Mouse (Mus musculus): ENCODE measurements around the gene Hexim1.

Hexim1 gene

GRCm38 (mm10) chr11:103116008-103116818 lies at the start of gene Hexim1:
Gene Hexim1 (plus strand): TSS chr11:103116231.
- DNase-seq, result peak; percentile 100

- DNase-seq, result peak in 1 of 2 experiments; percentile 35
Measured at GRCm38 (mm10) chr11:103067051-103067361, 49.0 kb upstream of the Hexim1 start.

- peak; percentile 81 to 85 for DNase-seq
Measured at GRCm38 (mm10) chr11:103067457-103068001, 48.5 kb upstream of the Hexim1 start.

GRCm38 (mm10) chr11:103068272-103068671 lies 47.8 kb upstream of the Hexim1 start:
- no peak for DNase-seq

- no peak for DNase-seq
Measured at GRCm38 (mm10) chr11:103068884-103069283, 47.1 kb upstream of the Hexim1 start.

- DNase-seq, result no peak
Measured at GRCm38 (mm10) chr11:103069731-103070130, 46.3 kb upstream of the Hexim1 start.

GRCm38 (mm10) chr11:103070322-103070880 lies 45.6 kb upstream of the Hexim1 start:
- no peak for DNase-seq

- no peak for DNase-seq
Measured at GRCm38 (mm10) chr11:103073671-103074070, 42.4 kb upstream of the Hexim1 start.

- DNase-seq, result no peak
Measured at GRCm38 (mm10) chr11:103074121-103074650, 41.8 kb upstream of the Hexim1 start.

GRCm38 (mm10) chr11:103074796-103075323 lies 41.2 kb upstream of the Hexim1 start:
- peak in 1 of 2 experiments; percentile 67 for DNase-seq

GRCm38 (mm10) chr11:103076010-103076409 lies 40.0 kb upstream of the Hexim1 start:
- DNase-seq, result no peak

- DNase-seq, result no peak
Measured at GRCm38 (mm10) chr11:103076581-103076980, 39.5 kb upstream of the Hexim1 start.

- no peak for DNase-seq
Measured at GRCm38 (mm10) chr11:103078131-103078530, 37.9 kb upstream of the Hexim1 start.

- DNase-seq, result no peak
Measured at GRCm38 (mm10) chr11:103080323-103081091, 35.5 kb upstream of the Hexim1 start.

- DNase-seq, result no peak
Measured at GRCm38 (mm10) chr11:103081631-103082030, 34.4 kb upstream of the Hexim1 start.

GRCm38 (mm10) chr11:103093306-103093705 lies 22.7 kb upstream of the Hexim1 start:
- no peak for DNase-seq

GRCm38 (mm10) chr11:103093862-103094833 lies 21.9 kb upstream of the Hexim1 start:
- DNase-seq, result peak in 1 of 2 experiments; percentile 46

- no peak for DNase-seq
Measured at GRCm38 (mm10) chr11:103095107-103095670, 20.8 kb upstream of the Hexim1 start.

- DNase-seq, result no peak
Measured at GRCm38 (mm10) chr11:103095801-103096200, 20.2 kb upstream of the Hexim1 start.

GRCm38 (mm10) chr11:103096979-103097894 lies 18.8 kb upstream of the Hexim1 start:
- no peak for DNase-seq
